Mouse (Mus musculus): ENCODE measurements around the gene Bcan.

The Bcan gene

GRCm38 (mm10) chr3:87996971-87997614, 2.9 kb downstream of the Bcan start:
- DNase-seq (ENCODE audit: low spot score in 2 of 2), result no peak

GRCm38 (mm10) chr3:87996401-87996800, 3.6 kb downstream of the Bcan start:
- no peak for DNase-seq (ENCODE audit: low spot score in 2 of 2)

GRCm38 (mm10) chr3:87995331-87995730, 4.7 kb downstream of the Bcan start:
- DNase-seq (ENCODE audit: low spot score in 2 of 2), result no peak

GRCm38 (mm10) chr3:87993436-87993835, 6.6 kb downstream of the Bcan start:
- peak; percentile 43 to 81 for DNase-seq (ENCODE audit: low spot score in 2 of 2)

DNA sequence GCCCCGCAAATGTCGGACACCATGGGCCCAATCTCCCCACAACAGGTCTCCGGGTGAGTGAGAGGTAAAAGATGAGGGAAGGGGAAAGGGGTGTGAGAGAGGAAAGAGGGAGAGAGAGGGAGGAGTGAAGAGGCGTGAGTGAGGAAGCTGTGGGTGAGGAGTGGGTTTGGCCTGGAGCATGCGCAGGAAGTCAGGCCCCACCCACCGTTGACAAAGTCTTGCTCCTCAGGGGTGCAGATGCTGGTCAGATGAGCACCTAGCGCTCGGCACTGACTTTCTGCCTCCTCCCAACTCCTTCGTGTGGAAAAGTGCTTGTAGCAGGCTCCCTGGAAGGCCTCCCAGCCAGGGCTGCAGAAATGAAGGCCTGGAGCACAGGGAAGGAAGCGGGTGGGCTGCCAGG, 10.1 kb downstream of the Bcan start:
- peak in 1 of 2 experiments; percentile 54 for DNase-seq (ENCODE audit: low spot score in 2 of 2)

DNA sequence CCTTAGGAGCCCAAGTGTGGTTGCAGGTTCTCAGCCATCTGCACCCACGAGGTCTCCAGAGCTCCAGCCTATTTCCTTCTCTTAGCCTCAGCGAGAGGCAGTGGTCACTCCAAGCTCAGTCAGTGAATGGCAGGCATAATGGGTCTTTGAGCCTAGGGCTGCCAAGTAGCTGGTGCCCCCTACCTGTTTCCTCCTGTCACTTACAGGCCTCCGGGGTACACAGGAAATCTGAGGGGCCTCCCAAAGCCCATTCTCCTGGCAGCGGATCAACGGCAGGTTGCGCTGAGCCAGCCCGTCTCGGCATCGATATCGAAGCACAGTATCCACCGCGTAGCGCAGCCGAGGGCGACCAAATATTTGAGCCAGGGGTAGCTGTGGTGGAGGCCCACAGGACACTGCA, 12.0 kb downstream of the Bcan start:
- DNase-seq (ENCODE audit: low spot score in 2 of 2), result no peak

GRCm38 (mm10) chr3:87987633-87988032, 12.4 kb downstream of the Bcan start:
- DNase-seq (ENCODE audit: low spot score in 2 of 2), result no peak

DNA sequence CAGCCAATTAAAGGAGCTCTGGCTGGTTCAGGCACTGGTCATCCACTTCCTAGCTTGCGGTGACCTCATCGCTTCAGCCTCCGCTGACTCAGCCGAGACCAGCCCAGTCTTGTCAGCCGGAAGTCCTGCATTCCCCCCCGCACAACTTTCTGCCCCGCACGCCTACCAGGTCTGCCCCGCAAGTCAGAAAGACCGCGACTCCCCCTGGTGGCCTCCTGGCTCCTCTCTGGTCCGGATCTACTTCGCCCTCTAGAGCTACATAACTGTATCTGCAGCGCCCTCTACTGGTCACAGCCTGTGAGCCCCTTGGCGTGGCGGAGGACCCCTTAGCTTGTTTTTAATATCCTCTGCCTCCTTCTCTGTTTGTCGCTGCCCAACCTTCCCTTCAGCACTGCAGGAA, 13.2 kb downstream of the Bcan start:
- DNase-seq (ENCODE audit: low spot score in 2 of 2), result peak; percentile 90 to 98

DNA sequence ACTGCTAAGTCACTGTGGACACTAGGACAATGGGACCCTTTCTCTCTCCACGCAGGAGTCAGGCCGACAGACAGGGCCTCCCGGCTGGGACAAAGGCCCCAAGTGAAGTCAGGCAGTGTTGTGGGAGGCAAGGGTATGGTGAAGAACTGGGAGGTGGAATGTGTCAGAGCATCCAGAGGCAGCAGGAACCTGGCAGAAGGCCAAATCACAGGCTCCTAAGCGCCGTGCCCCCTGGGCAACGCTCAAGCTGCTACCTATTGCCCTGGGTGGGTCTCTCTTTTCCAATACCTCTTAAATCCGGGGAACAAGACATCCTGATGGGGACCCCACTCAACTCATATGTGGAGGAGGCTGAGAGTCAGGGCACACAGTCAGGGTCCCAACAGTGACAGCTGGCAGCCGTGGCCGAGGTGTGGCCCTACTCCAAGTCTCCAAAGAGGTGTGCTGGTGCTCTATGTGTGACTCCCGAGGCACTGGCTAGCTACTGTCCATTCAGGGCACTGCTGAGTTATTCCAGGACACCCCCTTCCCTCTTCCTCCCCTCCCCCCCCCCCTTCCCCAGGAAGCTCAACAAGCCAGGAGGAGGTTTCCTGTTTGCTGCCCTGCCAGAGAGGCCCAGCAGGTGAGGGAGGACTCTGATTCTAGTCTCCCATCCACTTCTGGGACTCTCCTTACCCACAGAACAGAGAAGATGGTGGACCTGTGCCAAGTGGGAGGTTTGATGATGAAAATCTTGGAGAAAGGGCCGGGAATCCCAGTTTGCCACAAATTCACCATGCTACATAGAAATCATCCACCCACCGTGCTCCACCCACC, 14.3 kb downstream of the Bcan start:
- DNase-seq (ENCODE audit: low spot score in 2 of 2), result no peak

GRCm38 (mm10) chr3:87984094-87984493, 15.9 kb downstream of the Bcan start:
- no peak for DNase-seq (ENCODE audit: low spot score in 2 of 2)

- DNase-seq (ENCODE audit: low spot score in 2 of 2), result no peak
Measured at GRCm38 (mm10) chr3:87983627-87984026, 16.4 kb downstream of the Bcan start.

DNA sequence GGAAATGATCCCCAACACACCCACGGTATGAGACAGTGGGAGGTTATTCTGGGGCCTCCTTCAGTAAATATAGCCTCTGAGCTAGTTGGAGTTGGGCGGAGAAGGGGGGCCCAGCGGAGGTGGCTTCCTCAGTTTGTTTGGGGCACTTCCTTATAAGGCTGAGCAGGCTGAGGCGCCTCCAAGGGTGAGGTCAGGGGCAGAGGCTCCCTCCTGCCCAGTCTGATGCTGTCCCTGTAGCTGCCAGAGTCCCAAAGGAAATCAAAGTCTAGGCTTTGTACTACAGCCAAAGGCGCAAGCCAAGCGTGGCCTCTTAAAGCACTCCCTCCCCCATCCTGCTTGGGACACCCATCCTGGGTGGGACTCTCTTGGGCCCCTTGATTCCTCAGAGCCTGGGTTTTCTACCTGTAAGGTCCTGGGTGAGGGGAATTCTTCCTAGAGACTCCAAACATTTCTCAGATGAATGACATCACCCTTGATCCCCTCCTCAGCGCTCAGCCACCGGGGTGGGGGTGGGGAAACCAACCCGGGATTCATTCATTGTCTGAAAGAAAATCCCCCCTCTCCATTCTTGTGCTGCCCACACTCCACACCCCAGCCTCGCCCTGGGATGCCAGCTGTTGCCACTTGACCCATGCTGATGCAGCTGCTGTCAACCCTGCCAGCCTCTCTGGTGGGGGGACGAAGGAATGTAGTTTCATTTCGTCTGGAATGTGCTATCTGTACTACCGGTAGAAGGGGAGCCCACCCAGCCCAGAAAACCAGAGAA, 17.0 kb downstream of the Bcan start:
- DNase-seq (ENCODE audit: low spot score in 2 of 2), result peak in 1 of 2 experiments; percentile 58

- no peak for DNase-seq (ENCODE audit: low spot score in 2 of 2)
Measured at GRCm38 (mm10) chr3:87981894-87982835, 17.9 kb downstream of the Bcan start.

- no peak for DNase-seq (ENCODE audit: low spot score in 2 of 2)
Measured at GRCm38 (mm10) chr3:87981214-87981760, 18.7 kb downstream of the Bcan start.

- peak in 1 of 2 experiments; percentile 55 for DNase-seq (ENCODE audit: low spot score in 2 of 2)
Measured at GRCm38 (mm10) chr3:87980728-87981127, 19.3 kb downstream of the Bcan start.

GRCm38 (mm10) chr3:87980085-87980484, 19.9 kb downstream of the Bcan start:
- peak in 1 of 2 experiments; percentile 51 for DNase-seq (ENCODE audit: low spot score in 2 of 2)

DNA sequence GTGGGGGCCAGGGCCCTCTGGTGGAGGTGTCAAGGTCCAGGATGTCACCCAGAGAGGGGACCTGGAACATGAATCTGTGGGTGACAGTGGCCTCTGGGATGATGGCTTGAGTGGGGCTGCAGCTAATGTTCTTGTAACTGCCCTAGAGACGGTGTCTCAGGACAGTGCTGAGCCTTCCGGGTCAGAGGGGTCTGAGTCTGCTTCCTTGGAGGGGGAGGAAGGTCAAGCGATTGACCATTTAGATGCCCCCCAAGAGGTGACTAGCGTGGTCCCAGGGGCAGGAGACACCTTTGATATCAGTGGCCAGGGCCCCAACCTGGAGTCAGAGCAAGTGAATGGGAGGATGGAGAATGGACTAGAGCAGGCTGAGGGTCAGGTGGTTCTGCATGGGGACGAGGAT, 20.5 kb downstream of the Bcan start:
- peak in 1 of 2 experiments; percentile 56 for DNase-seq (ENCODE audit: low spot score in 2 of 2)

DNA sequence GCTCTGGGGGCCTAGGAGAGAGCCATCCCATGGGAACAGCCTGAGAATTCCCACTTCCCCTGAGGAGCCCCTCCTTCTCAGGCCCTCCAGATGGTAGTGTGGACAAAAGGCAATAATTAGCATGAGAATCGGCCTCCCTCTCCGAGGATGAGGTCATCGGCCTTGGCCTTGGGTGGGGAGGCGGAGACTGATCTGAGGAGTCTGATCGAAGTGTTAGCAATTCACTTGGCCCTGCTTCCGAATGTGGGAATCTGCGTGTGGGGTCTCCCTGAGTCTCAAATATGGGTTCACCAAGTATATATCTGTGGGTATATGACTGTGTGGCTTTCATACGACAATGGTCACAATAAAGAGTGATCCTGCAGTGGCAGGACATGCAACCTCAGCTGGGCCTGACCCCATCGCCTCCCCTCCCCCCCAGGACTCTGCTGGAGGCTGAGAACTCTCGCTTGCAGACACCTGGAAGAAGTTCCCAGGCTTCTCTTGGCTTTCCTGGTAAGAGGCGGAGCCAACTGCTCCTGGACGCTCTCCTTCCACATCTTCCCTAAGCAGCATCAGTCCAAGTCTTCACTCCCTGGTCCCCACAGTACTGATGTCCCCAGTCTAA, 25.5 kb downstream of the Bcan start:
- DNase-seq (ENCODE audit: low spot score in 2 of 2), result peak in 1 of 2 experiments; percentile 56

- peak in 1 of 2 experiments; percentile 52 for DNase-seq (ENCODE audit: low spot score in 2 of 2)
Measured at GRCm38 (mm10) chr3:87973593-87974380, 26.2 kb downstream of the Bcan start.

DNA sequence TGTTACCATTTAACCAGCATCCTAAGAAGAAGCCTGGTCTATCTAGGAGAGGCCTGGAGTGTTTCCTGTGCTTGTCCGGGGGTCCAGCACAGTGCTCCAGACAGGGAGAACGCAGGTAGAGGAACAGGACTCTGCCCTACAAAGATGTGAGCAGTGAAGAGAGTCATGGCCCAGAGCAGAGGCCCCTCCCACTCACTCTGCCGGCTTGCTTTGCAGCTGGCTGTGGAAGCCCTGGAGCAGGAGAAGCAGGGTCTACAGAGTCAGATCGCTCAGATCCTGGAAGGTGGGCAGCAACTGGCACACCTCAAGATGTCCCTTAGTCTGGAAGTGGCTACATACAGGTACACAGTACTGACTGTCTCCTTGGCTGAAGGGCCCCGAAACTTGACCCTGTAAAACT, 27.3 kb downstream of the Bcan start:
- no peak for DNase-seq (ENCODE audit: low spot score in 2 of 2)
